18 mouse cellular contexts compared by ENCODE assay signal in genomic region chr8:90100509-90100908, GRCm38 (mm10).
DNase-seq lines count a peak whose midpoint lies in the region; ATAC-seq and TF ChIP-seq lines count a peak whose summit lies in the region.
"Had no signal": no experiment of that assay in that cellular context is flagged by ENCODE, and none has a peak within 500 bp of the region (broad histone marks: within the 10 kb centered on the region; RNA-seq: fewer than 3 reads in every experiment).

No protein-coding gene starts in this region.

- H3K4me3 ChIP-seq in heart, embryonic 12.5 days = no peak overlapping the region
- H3K4me3 ChIP-seq in heart, embryonic 15.5 days = no peak overlapping the region
- no peak overlapping the region for H3K4me3 ChIP-seq in lung, adult 2 months (replicated peaks; ENCODE audit: extremely low read depth, low read depth, low read length)
- H3K4me3 ChIP-seq: embryonic facial prominence, embryonic 10.5 days; forebrain, embryonic 13.5 days; intestine, embryonic 15.5 days had no signal

- no peaks in the 10 kb centered on the region for H3K27me3 ChIP-seq in heart, embryonic 12.5 days (replicated peaks)
- H3K27me3 ChIP-seq in heart, embryonic 15.5 days = no peaks in the 10 kb centered on the region
- H3K27me3 ChIP-seq: forebrain, embryonic 13.5 days; intestine, embryonic 15.5 days had no signal

- intact Hi-C loops in heart, postnatal 25 days (cut with DNase I) = no loop called here
- intact Hi-C loops in heart, postnatal 36 days (cut with DNase I) = no loop called here

- WGBS in heart, embryonic 12.5 days = 33% methylated on average over 6 of the region's 6 CpGs
- 27% methylated on average over 6 of the region's 6 CpGs for WGBS in heart, embryonic 15.5 days
- WGBS in lung, adult 2 months = 43% methylated on average over 6 of the region's 6 CpGs

- no peaks in the 10 kb centered on the region for H3K36me3 ChIP-seq in heart, embryonic 12.5 days
- no peaks in the 10 kb centered on the region for H3K36me3 ChIP-seq in heart, embryonic 15.5 days
- H3K36me3 ChIP-seq: embryonic facial prominence, embryonic 10.5 days; intestine, embryonic 15.5 days had no signal

- TF ChIP-seq CTCF in lung, adult 2 months (IDR thresholded peaks at IDR 0.05; ENCODE audit: insufficient read depth, low read length) = no peak

- no peak overlapping the region for H3K9ac ChIP-seq in heart, embryonic 12.5 days
- H3K9ac ChIP-seq in heart, embryonic 15.5 days = no peak overlapping the region
- H3K9ac ChIP-seq: forebrain, embryonic 13.5 days; forebrain, postnatal 0 days; hindbrain, embryonic 14.5 days; intestine, embryonic 15.5 days had no signal

- TF ChIP-seq POLR2A in lung, adult 2 months (IDR thresholded peaks at IDR 0.05; ENCODE audit: borderline replicate concordance, extremely low read depth, low read depth, low read length) = no peak

- no peak overlapping the region for H3K4me2 ChIP-seq in heart, embryonic 12.5 days
- H3K4me2 ChIP-seq in heart, embryonic 15.5 days = no peak overlapping the region
- H3K4me2 ChIP-seq: forebrain, embryonic 13.5 days; hindbrain, embryonic 14.5 days; intestine, embryonic 15.5 days had no signal

- DNase-seq in heart, adult 8-10 months (ENCODE audit: low spot score) = peak; percentile 12
- DNase-seq in heart, postnatal 25 days (ENCODE audit: low spot score) = no peak
- peak; percentile 2 to 7 for DNase-seq in heart, postnatal 36 days
- DNase-seq in urinary bladder, adult 18-20 months (ENCODE audit: low spot score in 2 of 2) = no peak
- no peak for DNase-seq in lung, postnatal 36 days
- no peak for DNase-seq in lung, adult 2 months
- DNase-seq: adrenal gland, adult 8-10 months; adrenal gland, postnatal 36 days; cerebellum, adult 9-10 months; forebrain, postnatal 0 days; gastrocnemius, postnatal 25 days; kidney, adult 18-20 months had no signal

- H3K27ac ChIP-seq in heart, embryonic 12.5 days (ENCODE audit: poor library complexity, severe bottlenecking) = 0 out of 2 replicates have a peak overlapping the region, but pooled peaks have one; percentile 33
- H3K27ac ChIP-seq in heart, embryonic 15.5 days = peak overlapping the region; percentile 49; the same call in 1 of the 2 replicates
- H3K27ac ChIP-seq: embryonic facial prominence, embryonic 10.5 days; forebrain, embryonic 13.5 days; hindbrain, embryonic 14.5 days; intestine, embryonic 15.5 days had no signal

- no peaks in the 10 kb centered on the region for H3K9me3 ChIP-seq in heart, embryonic 12.5 days (replicated peaks)
- H3K9me3 ChIP-seq in heart, embryonic 15.5 days (replicated peaks) = no peaks in the 10 kb centered on the region
- H3K9me3 ChIP-seq: embryonic facial prominence, embryonic 10.5 days; forebrain, embryonic 13.5 days; intestine, embryonic 15.5 days had no signal

- 0 out of 2 replicates have a peak, but pooled peaks cover 12% of the 10 kb centered on the region for H3K4me1 ChIP-seq in heart, embryonic 12.5 days (replicated peaks)
- H3K4me1 ChIP-seq in heart, embryonic 15.5 days (replicated peaks) = peaks cover 5% of the 10 kb centered on the region; the same call in 1 of the 2 replicates
- H3K4me1 ChIP-seq in lung, adult 2 months (ENCODE audit: control insufficient read depth, insufficient read depth, low read length) = no peaks in the 10 kb centered on the region
- H3K4me1 ChIP-seq: forebrain, embryonic 13.5 days; intestine, embryonic 15.5 days had no signal

- no peak for ATAC-seq in heart, embryonic 12.5 days (ENCODE audit: insufficient number of reproducible peaks, low FRiP score)
- ATAC-seq in heart, embryonic 15.5 days (replicated peaks; ENCODE audit: insufficient number of reproducible peaks, insufficient read depth, low FRiP score, low read depth) = 0 out of 2 replicates have a peak, but pooled peaks have one; percentile 43
- ATAC-seq: forebrain, embryonic 13.5 days; forebrain, postnatal 0 days; intestine, embryonic 15.5 days had no signal

Comparison
In these comparisons a context has a peak if more than half of its experiments do, and no peak if none do; other contexts are left out.
1. DNase-seq: peak in heart, adult 8-10 months (single experiment) and heart, postnatal 36 days (2 of 2); none in heart, postnatal 25 days (single experiment), urinary bladder, adult 18-20 months (0 of 2), lung, postnatal 36 days (single experiment) and lung, adult 2 months (single experiment).